Mouse (Mus musculus): ENCODE measurements around the gene Lexm. TPM values are rescaled to one million over a fixed set of nuclear protein-coding genes. Genes with fewer than 3 reads are reported as not detected.

The Lexm gene
- polyA plus RNA-seq, 1 experiment: not detected

DNA sequence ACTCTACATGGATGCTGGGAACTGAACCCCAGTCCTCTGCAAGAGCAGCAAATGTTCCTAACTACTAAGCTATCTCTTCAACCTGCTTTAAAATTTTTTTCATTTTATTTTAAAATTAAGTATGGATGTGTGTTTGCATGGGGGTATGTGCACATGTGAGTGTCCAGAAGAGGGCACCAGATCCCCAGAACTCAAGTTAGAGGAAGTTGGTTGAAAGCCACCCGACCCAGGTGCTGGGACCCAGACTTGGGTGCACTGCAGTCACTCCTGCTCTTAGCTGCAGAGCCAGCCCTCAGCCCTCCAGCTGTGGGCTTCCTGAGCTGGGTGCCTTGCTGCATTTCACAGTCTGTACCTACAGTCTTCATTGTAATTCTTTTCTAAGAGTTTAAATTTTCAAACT, 17.6 kb downstream of the Lexm start:
- no peak overlapping the region for H3K4me3 ChIP-seq (ENCODE audit: insufficient read depth, low read depth, low read length)
- H3K27ac ChIP-seq (ENCODE audit: insufficient read depth, low read depth, low read length): no peak overlapping the region; the same call in 1 of the 2 replicates
- no peak for DNase-seq
- 65% methylated on average over 1 of the region's 1 CpGs for WGBS
- peaks cover 3% of the 10 kb centered on the region; the same call in 1 of the 2 replicates for H3K4me1 ChIP-seq (ENCODE audit: control insufficient read depth, insufficient read depth, low read length)
- TF ChIP-seq CTCF (conservative IDR thresholded peaks at IDR 0.05; ENCODE audit: insufficient read depth, insufficient read length, low read depth, low read length) (0 out of 2 replicates have a peak, but pooled peaks have one; percentile 11), POLR2A (IDR thresholded peaks at IDR 0.05; ENCODE audit: low read depth, low read length) (no peak)
- H3K27me3 ChIP-seq (replicated peaks; ENCODE audit: control insufficient read depth, insufficient read depth, low read length): no peaks in the 10 kb centered on the region
- no peaks in the 10 kb centered on the region for H3K36me3 ChIP-seq (ENCODE audit: control insufficient read depth, insufficient read depth, low read length)

- Histone ChIP-seq H3K27me3 (replicated peaks; ENCODE audit: control insufficient read depth, insufficient read depth, low read length) (no peaks in the 10 kb centered on the region), H3K27ac (ENCODE audit: insufficient read depth, low read depth, low read length) (no peak overlapping the region), H3K36me3 (ENCODE audit: control insufficient read depth, insufficient read depth, low read length) (no peaks in the 10 kb centered on the region), H3K4me3 (ENCODE audit: insufficient read depth, low read depth, low read length) (no peak overlapping the region), H3K4me1 (ENCODE audit: control insufficient read depth, insufficient read depth, low read length) (peaks cover 3% of the 10 kb centered on the region; the same call in 1 of the 2 replicates)
- TF ChIP-seq CTCF (conservative IDR thresholded peaks at IDR 0.05; ENCODE audit: insufficient read depth, insufficient read length, low read depth, low read length): no peak
- no peak for TF ChIP-seq POLR2A (IDR thresholded peaks at IDR 0.05; ENCODE audit: low read depth, low read length)
- WGBS: 87% methylated on average over 4 of the region's 4 CpGs
- DNase-seq: no peak
These were observed 19.3 kb downstream of the Lexm start for GRCm38 (mm10) chr4:106597741-106598140.

DNA sequence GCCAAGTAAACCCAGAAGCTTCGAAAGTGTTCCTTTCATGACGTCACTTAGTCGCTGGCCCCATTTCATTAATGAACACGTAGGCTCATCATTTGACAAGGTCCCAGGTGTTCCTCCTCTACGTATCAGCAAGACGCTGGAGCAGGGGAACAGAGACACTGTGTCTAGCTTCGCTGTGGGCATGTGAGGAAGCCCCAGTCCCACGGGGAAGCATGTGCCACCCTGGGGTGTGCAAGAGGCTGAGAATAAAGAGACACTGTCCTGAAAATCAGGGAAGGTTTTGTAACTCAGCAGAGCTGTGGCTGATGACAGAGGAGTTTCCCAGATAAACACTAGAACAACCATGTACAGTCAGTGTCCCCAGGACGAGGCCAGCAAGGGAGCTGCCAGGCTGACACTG, 20.0 kb downstream of the Lexm start:
- WGBS: 86% methylated on average over 9 of the region's 9 CpGs
- no peaks in the 10 kb centered on the region for H3K27me3 ChIP-seq (replicated peaks; ENCODE audit: control insufficient read depth, insufficient read depth, low read length)

GRCm38 (mm10) chr4:106596200-106596599, 20.8 kb downstream of the Lexm start:
- no peak overlapping the region for H3K27ac ChIP-seq (ENCODE audit: insufficient read depth, low read depth, low read length)
- peaks cover 3% of the 10 kb centered on the region; the same call in 1 of the 2 replicates for H3K4me1 ChIP-seq (ENCODE audit: control insufficient read depth, insufficient read depth, low read length)
- WGBS: 73% methylated on average over 3 of the region's 3 CpGs
- no peaks in the 10 kb centered on the region for H3K36me3 ChIP-seq (ENCODE audit: control insufficient read depth, insufficient read depth, low read length)
- no peak overlapping the region for H3K4me3 ChIP-seq (ENCODE audit: insufficient read depth, low read depth, low read length)
- no peaks in the 10 kb centered on the region for H3K27me3 ChIP-seq (replicated peaks; ENCODE audit: control insufficient read depth, insufficient read depth, low read length)
- DNase-seq: no peak
- peak; percentile 52 for TF ChIP-seq CTCF (conservative IDR thresholded peaks at IDR 0.05; ENCODE audit: insufficient read depth, insufficient read length, low read depth, low read length)
- no peak for TF ChIP-seq POLR2A (IDR thresholded peaks at IDR 0.05; ENCODE audit: low read depth, low read length)

More for the DNA sequence above, 20.0 kb downstream of the Lexm start:
- Histone ChIP-seq H3K4me1 (ENCODE audit: control insufficient read depth, insufficient read depth, low read length) (peaks cover 3% of the 10 kb centered on the region; the same call in 1 of the 2 replicates), H3K4me3 (ENCODE audit: insufficient read depth, low read depth, low read length) (no peak overlapping the region), H3K27ac (ENCODE audit: insufficient read depth, low read depth, low read length) (no peak overlapping the region), H3K36me3 (ENCODE audit: control insufficient read depth, insufficient read depth, low read length) (no peaks in the 10 kb centered on the region)
- no peak for TF ChIP-seq CTCF (conservative IDR thresholded peaks at IDR 0.05; ENCODE audit: insufficient read depth, insufficient read length, low read depth, low read length)
- TF ChIP-seq POLR2A (IDR thresholded peaks at IDR 0.05; ENCODE audit: low read depth, low read length): no peak
- no peak for DNase-seq

DNA sequence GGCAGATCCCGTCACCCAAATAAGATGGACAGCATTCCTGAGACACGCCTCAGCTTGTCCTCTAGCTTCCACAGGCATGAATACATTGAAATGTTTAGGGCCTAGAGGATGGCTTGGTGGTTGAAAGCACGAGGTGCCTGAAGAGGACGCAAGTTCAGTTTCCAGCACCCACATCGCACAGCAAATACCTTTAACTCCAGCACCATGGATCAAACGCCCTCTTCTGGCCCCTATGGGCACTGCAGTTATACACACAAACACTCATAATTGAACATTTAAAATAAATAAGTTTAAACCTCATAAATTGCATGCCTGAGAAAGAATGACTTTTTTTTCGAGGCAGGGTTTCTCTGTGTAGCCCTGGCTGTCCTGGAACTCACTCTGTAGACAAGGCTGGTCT, 23.4 kb downstream of the Lexm start:
- Histone ChIP-seq H3K4me3 (ENCODE audit: insufficient read depth, low read depth, low read length) (no peak overlapping the region), H3K27me3 (replicated peaks; ENCODE audit: control insufficient read depth, insufficient read depth, low read length) (no peaks in the 10 kb centered on the region), H3K36me3 (ENCODE audit: control insufficient read depth, insufficient read depth, low read length) (no peaks in the 10 kb centered on the region), H3K27ac (ENCODE audit: insufficient read depth, low read depth, low read length) (no peak overlapping the region), H3K4me1 (ENCODE audit: control insufficient read depth, insufficient read depth, low read length) (peaks cover 5% of the 10 kb centered on the region; the same call in 1 of the 2 replicates)
- DNase-seq: no peak
- TF ChIP-seq POLR2A (IDR thresholded peaks at IDR 0.05; ENCODE audit: low read depth, low read length): no peak
- peak; percentile 42 for TF ChIP-seq CTCF (conservative IDR thresholded peaks at IDR 0.05; ENCODE audit: insufficient read depth, insufficient read length, low read depth, low read length)
- WGBS: 66% methylated on average over 7 of the region's 7 CpGs

DNA sequence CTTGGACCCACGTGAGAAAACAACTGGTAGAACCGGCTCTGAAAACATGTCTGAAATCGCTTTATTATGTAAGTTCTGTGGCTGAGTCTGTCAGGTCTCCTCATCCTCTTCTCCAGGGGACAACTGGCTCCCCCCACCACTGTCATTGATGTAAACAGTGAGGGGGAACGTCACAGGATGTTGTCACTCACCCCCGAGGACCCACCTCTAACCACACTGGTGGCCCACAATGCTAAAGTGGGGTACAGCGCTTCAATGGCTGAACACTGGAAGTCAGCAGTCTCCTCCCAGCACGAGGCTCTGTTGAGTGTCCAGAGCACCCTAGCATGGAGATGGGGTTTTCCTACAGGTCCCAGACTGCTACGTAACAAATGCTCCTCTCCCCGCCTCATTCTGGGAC, 26.2 kb downstream of the Lexm start:
- no peaks in the 10 kb centered on the region for H3K27me3 ChIP-seq (replicated peaks; ENCODE audit: control insufficient read depth, insufficient read depth, low read length)
- no peak for DNase-seq
- 88% methylated on average over 9 of the region's 9 CpGs for WGBS
- H3K36me3 ChIP-seq (ENCODE audit: control insufficient read depth, insufficient read depth, low read length): peaks cover 2% of the 10 kb centered on the region; the same call in 1 of the 2 replicates
- H3K4me3 ChIP-seq (ENCODE audit: insufficient read depth, low read depth, low read length): no peak overlapping the region
- H3K27ac ChIP-seq (ENCODE audit: insufficient read depth, low read depth, low read length): no peak overlapping the region
- no peak for TF ChIP-seq POLR2A (IDR thresholded peaks at IDR 0.05; ENCODE audit: low read depth, low read length)
- TF ChIP-seq CTCF (conservative IDR thresholded peaks at IDR 0.05; ENCODE audit: insufficient read depth, insufficient read length, low read depth, low read length): no peak
- peaks cover 5% of the 10 kb centered on the region; the same call in 1 of the 2 replicates for H3K4me1 ChIP-seq (ENCODE audit: control insufficient read depth, insufficient read depth, low read length)

GRCm38 (mm10) chr4:106590142-106590541, 26.9 kb downstream of the Lexm start:
- WGBS: 32% methylated on average over 9 of the region's 9 CpGs
- H3K27ac ChIP-seq (ENCODE audit: insufficient read depth, low read depth, low read length): no peak overlapping the region
- H3K4me3 ChIP-seq (ENCODE audit: insufficient read depth, low read depth, low read length): no peak overlapping the region
- peaks cover 2% of the 10 kb centered on the region; the same call in 1 of the 2 replicates for H3K36me3 ChIP-seq (ENCODE audit: control insufficient read depth, insufficient read depth, low read length)
- peak; percentile 57 for DNase-seq
- no peaks in the 10 kb centered on the region for H3K27me3 ChIP-seq (replicated peaks; ENCODE audit: control insufficient read depth, insufficient read depth, low read length)
- H3K4me1 ChIP-seq (ENCODE audit: control insufficient read depth, insufficient read depth, low read length): peaks cover 5% of the 10 kb centered on the region; the same call in 1 of the 2 replicates
- TF ChIP-seq POLR2A (IDR thresholded peaks at IDR 0.05; ENCODE audit: low read depth, low read length): no peak
- no peak for TF ChIP-seq CTCF (conservative IDR thresholded peaks at IDR 0.05; ENCODE audit: insufficient read depth, insufficient read length, low read depth, low read length)
